Mouse (Mus musculus) CH12F3 (cell line): ENCODE results near the gene Gabre.

Source experiments
- in situ Hi-C: fragments of 300-500 bp; cut with MboI; formaldehyde crosslinking; loops from 2 replicates; pipeline ENCODE4 v1.14.3; 2020; ENCODE audit warnings: low sequenced_read_pairs

The Gabre gene

DNA sequence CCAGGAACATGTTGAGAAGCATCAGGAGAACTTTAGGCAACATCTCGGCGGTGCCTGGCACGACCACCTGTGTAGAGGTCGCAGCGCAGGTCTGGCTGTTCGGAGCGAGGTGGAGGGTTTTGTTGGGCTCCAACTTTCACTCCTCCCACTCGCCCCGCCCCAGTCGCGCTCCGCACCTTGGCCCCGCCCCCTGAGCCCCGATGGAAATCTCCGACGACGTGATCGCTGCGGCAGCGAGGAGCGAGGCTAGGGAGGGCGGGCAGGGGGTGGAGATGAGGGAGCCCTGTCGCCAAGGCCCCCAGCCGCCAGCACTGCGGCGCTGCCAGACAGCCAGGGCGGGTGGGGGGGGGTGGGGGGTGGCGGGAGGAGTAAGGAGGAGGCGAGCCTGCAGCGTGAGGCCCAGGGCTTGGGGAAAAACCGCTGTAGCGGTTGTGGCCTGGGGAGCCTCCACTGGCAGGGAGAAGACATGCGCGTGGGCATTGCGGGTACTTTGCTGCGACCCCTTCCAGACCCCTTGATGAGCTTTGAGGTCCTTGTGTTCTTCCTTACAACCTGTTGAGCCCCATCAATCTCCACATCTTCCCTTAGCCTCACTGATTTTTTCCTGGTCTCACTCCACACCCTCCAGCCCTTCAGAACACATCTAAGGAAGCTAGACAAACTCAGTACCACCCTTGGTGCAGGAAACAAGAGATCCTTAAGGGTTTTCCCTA lies at the start of gene Gabre:
Gene Gabre (minus strand): TSS at position 145 of the 713 bp plus-strand sequence.
- in situ Hi-C loops: no loop called here

GRCm38 (mm10) chrX:72297812-72298211 lies 23.2 kb upstream of the Gabre start:
- in situ Hi-C loops: no loop called here

DNA sequence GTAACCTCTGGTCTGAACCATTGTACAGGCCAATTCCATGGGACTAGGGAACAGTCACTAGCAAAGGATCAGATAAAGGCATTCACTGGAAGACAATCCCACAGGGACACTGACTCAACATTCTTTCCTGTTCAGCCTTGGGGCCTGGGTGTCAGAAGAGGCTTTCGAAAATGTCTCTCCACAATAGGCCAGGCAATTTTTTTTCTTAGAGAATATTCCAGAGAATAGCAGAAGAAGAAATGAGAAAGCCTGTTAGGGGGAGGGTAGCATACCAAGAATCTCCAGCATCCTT lies 715 bp upstream of the Gabre start:
- in situ Hi-C loops: no loop called here

DNA sequence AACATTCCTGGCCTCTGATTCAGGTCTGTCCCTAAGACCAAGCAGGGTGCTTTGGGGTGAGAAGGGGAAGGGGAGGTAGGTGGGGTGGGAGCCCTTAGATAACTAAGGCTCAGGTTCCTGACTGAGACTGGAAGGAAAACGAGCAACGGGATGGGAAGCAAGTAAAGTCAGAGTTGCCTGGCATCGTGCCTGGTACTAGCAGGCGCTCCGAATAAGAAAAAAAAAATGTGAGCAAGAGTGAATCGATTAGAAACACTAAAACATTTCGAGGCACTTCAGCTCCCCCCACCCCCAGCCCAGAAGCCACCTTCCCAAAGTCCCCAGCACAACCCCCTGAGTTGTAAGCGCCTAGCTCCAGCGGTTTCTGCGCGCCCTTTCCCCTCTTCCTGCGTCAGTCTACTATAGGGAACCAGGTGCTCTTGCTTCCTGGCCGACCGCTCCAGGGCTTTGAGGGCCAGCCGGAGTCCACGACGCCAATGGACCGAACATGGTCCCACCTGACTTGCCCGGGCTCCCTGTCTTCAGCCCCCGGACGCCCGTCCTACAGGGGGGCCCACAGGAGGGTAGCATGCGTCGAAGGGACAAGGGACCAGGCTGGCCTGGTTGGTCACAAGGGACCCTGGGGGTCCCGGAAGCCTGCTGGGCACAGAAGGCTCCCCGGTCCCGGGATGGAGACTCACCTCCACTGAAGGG lies 491 bp downstream of the Gabre start:
- in situ Hi-C loops: no loop called here

- in situ Hi-C loops: no loop called here
Observed at GRCm38 (mm10) chrX:72270637-72271036, 4.0 kb downstream of the Gabre start.

GRCm38 (mm10) chrX:72221717-72222116 lies 52.9 kb downstream of the Gabre start, which contains the start of gene Magea4:
Gene Magea4, plus strand, starts transcription at chrX:72222017.
- in situ Hi-C loops: no loop called here
